Mouse (Mus musculus) liver, embryonic 16.5 days (tissue): ENCODE measurements around the gene Fam20c. TPM values are rescaled to one million over a fixed set of nuclear protein-coding genes. Genes with fewer than 3 reads are reported as not detected.

Experiments used
- ATAC-seq: fragments of 200-750 bp; cut with Nextera tagmentation; 2 replicates; pipeline ENCODE4 v1.8.0; 2017; ENCODE audit warnings: low read depth, mild to moderate bottlenecking, moderate number of reproducible peaks, moderate library complexity
- H3K27ac ChIP-seq: fragments of 300-500 bp; sonication (generic); 2 replicates; pipeline ENCODE4 v1.5.1; 2014; ENCODE audit warnings: mild to moderate bottlenecking, low read length
- H3K27me3 ChIP-seq: fragments of 300-500 bp; sonication (generic); 2 replicates; pipeline ENCODE4 v1.6.1; 2014; ENCODE audit warnings: low read depth, low read length, mixed read lengths; ENCODE audit not compliant: control insufficient read depth, insufficient read depth
- H3K36me3 ChIP-seq: fragments of 300-500 bp; sonication (generic); 2 replicates; pipeline ENCODE4 v1.6.1; 2014; ENCODE audit warnings: mild to moderate bottlenecking; ENCODE audit not compliant: control insufficient read depth, insufficient read depth
- H3K4me1 ChIP-seq: fragments of 300-500 bp; sonication (generic); 2 replicates; pipeline ENCODE4 v1.6.1; 2014; ENCODE audit warnings: low read depth, low read length, mixed read lengths; ENCODE audit not compliant: control insufficient read depth
- H3K4me2 ChIP-seq: fragments of 300-500 bp; sonication (generic); 2 replicates; pipeline ENCODE4 v1.6.1; 2014; ENCODE audit warnings: low read depth, low read length, mixed read lengths
- H3K4me3 ChIP-seq: fragments of 300-500 bp; sonication (generic); 2 replicates; pipeline ENCODE4 v1.5.1; 2014; ENCODE audit warnings: low read depth, mild to moderate bottlenecking, low read length
- H3K9ac ChIP-seq: fragments of 300-500 bp; sonication (generic); 2 replicates; pipeline ENCODE4 v1.6.1; 2014; ENCODE audit warnings: low read depth, low read length
- H3K9me3 ChIP-seq: fragments of 300-500 bp; sonication (generic); replicated peaks from 2 replicates; pipeline ENCODE4 v1.6.1; 2016; ENCODE audit warnings: low read length; ENCODE audit not compliant: control insufficient read depth
- WGBS: fragments of 180-500 bp; shearing (Covaris S2); extraction: QIAGEN DNeasy Blood & Tissue Kit; methylation state at CpG from one replicate; pipeline ENCODE4 v1.1.7; 2014; ENCODE audit not compliant: insufficient replicate concordance; 5-methylcytosine and 5-hydroxymethylcytosine counted together
- polyA plus RNA-seq: library from polyadenylated mRNA; unstranded; fragments of >200 nt; fragmentation: Nextera tagmentation; extraction: Ambion mirVana; gene quantifications from 2 replicates; pipeline ENCODE4 v1.2.1, GENCODE M21; 2015

Gene Fam20c
- polyA plus RNA-seq, 1 experiment from 2014 or later, result 10.8 TPM

DNA sequence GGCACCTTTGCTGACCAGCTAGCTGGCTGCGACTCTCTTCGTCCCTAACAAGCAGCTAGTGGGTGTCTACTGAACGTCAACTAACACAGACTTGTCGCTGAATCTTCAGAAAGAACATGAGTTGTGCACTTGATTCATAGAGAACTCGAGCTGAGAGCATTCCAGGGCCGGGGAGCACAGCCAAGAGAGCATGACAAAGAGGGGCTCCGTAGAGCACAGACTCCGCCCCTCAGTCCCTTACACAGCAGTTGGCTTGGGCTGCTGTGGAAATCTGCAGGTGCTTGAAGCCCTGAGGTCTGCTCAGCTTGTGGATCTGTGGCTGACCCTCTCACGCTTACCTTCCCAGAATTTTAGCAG, 390 bp upstream of the Fam20c start:
- 15% methylated on average over 9 of the region's 9 CpGs for WGBS

GRCm38 (mm10) chr5:138755121-138755452, 773 bp downstream of the Fam20c start:
- no peaks in the 10 kb centered on the region for H3K36me3 ChIP-seq
- peak overlapping the region; percentile 62 for H3K4me3 ChIP-seq
- peaks cover 33% of the 10 kb centered on the region for H3K27me3 ChIP-seq
- WGBS, result 2% methylated on average over 34 of the region's 34 CpGs
- H3K9me3 ChIP-seq, result no peaks in the 10 kb centered on the region
- no peaks in the 10 kb centered on the region for H3K4me1 ChIP-seq
- no peak for ATAC-seq
- H3K9ac ChIP-seq, result peak overlapping the region; percentile 43; the same call in 1 of the 2 replicates
- H3K27ac ChIP-seq, result peak overlapping the region; percentile 7; the same call in 1 of the 2 replicates
- peak overlapping the region; percentile 61 for H3K4me2 ChIP-seq

More for the DNA sequence above, 390 bp upstream of the Fam20c start:
- ATAC-seq, result no peak
- H3K4me3 ChIP-seq, result peak overlapping the region; percentile 62
- H3K36me3 ChIP-seq, result no peaks in the 10 kb centered on the region
- H3K27me3 ChIP-seq, result peaks cover 33% of the 10 kb centered on the region
- H3K9ac ChIP-seq, result no peak overlapping the region
- no peak overlapping the region for H3K27ac ChIP-seq
- no peaks in the 10 kb centered on the region for H3K9me3 ChIP-seq
- no peaks in the 10 kb centered on the region for H3K4me1 ChIP-seq
- H3K4me2 ChIP-seq, result peak overlapping the region; percentile 61

DNA sequence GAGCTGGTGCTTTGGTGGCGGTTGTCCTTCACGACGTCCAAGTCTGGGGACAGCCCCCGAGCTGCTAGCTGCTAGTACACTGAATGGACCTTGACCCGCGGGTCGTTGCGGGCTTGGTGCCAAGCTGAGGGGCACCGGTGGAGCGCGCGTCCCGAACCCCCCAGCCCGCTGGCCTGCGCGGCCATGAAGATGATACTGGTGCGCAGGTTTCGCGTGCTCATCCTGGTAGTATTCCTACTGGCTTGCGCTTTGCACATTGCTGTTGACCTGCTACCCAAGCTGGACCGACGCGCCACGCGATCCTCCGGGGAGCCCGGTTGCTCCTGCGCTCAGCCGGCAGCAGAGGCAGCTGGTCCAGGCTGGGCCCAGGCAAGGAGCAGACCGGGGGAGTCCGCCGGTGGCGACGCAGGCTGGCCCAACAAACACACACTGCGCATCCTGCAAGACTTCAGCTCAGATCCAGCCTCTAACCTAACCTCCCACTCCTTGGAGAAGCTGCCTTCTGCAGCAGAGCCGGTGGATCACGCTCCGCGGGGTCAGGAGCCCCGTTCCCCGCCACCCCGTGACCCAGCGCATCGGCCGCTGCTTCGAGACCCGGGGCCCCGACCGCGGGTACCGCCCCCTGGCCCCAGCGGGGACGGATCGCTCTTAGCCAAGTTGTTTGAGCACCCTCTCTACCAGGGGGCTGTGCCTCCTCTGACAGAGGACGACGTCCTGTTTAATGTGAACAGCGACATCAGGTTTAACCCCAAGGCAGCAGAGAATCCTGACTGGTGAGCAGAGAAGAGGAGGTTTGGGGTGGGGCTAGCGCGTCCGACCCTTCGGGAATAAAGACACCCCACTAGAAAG, 1.4 kb downstream of the Fam20c start:
- ATAC-seq, result no peak
- Histone ChIP-seq H3K4me2 (peak overlapping the region; percentile 61), H3K9ac (peak overlapping the region; percentile 41), H3K36me3 (no peaks in the 10 kb centered on the region), H3K27me3 (peaks cover 33% of the 10 kb centered on the region), H3K4me3 (peak overlapping the region; percentile 62), H3K27ac (peak overlapping the region; percentile 7), H3K9me3 (no peaks in the 10 kb centered on the region), H3K4me1 (no peaks in the 10 kb centered on the region; the same call in 1 of the 2 replicates)
- WGBS, result 3% methylated on average over 61 of the region's 61 CpGs

DNA sequence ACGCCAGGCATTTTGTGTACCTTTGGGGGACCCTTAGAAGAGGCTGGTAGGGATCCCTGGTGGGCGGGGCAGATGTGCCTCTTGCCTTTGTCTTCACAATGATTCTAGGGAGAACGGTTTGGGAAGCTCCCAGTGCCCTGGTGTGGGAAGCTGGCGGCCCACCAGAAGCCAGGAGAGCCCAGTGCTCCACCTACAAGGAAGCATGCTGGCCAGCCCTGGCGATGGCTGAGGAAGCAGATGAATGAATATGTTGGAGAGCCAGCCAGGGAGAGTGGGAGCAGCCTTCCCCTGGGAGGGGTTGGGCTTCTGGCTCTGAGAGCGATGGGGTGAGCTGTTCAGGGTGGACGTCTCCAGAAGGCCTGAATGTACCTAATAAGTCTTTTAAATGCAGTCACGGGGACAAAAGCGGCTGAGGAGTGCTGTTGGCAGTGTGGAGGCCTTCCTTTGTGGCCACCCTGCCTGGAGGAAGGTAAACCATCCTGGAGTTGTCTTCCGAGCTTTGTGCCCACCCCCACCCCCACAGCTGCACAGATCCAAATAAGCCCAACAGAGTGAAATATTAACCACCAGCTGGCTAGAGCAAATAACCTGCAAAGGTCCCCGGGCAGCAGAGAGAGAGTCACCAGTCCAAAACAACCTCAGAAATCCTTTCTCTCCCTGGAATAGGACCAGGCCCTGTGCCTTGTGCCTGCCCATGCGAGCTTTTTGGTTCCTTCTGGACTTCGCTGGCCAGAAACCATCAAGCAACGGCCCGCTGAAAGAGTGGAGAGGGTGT, 2.2 kb downstream of the Fam20c start:
- ATAC-seq, result peak; percentile 59
- H3K36me3 ChIP-seq, result no peaks in the 10 kb centered on the region
- WGBS, result 31% methylated on average over 15 of the region's 15 CpGs
- peak overlapping the region; percentile 61 for H3K4me2 ChIP-seq
- peak overlapping the region; percentile 41; the same call in 1 of the 2 replicates for H3K9ac ChIP-seq
- H3K4me1 ChIP-seq, result no peaks in the 10 kb centered on the region; the same call in 1 of the 2 replicates
- peak overlapping the region; percentile 62 for H3K4me3 ChIP-seq
- H3K27ac ChIP-seq, result peak overlapping the region; percentile 71
- H3K27me3 ChIP-seq, result peaks cover 33% of the 10 kb centered on the region
- no peaks in the 10 kb centered on the region for H3K9me3 ChIP-seq

DNA sequence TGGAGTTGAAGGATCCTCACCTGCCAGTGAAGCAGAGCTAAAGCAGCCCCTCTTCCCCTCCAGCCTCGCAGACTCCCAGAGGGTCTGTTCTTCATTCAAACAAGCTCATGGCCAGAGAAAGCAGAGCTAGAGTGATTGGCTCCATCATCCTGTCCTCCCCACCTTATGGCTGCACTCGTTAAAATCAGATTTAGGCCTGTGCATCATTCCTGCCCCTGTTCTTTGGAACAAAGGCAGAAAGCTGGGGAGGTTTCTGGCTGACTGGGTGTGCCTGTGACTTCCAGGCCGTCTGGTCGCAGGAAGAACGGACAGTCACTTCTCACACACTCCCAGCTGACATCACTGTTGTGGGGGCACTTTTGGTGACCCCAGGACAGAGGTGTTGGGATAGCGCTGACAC, 2.8 kb downstream of the Fam20c start:
- Histone ChIP-seq H3K4me2 (peak overlapping the region; percentile 38), H3K4me1 (no peaks in the 10 kb centered on the region; the same call in 1 of the 2 replicates), H3K27ac (peak overlapping the region; percentile 71), H3K9me3 (no peaks in the 10 kb centered on the region), H3K4me3 (peak overlapping the region; percentile 20), H3K9ac (no peak overlapping the region), H3K36me3 (no peaks in the 10 kb centered on the region), H3K27me3 (peaks cover 33% of the 10 kb centered on the region)
- WGBS, result 49% methylated on average over 6 of the region's 6 CpGs
- ATAC-seq, result no peak

DNA sequence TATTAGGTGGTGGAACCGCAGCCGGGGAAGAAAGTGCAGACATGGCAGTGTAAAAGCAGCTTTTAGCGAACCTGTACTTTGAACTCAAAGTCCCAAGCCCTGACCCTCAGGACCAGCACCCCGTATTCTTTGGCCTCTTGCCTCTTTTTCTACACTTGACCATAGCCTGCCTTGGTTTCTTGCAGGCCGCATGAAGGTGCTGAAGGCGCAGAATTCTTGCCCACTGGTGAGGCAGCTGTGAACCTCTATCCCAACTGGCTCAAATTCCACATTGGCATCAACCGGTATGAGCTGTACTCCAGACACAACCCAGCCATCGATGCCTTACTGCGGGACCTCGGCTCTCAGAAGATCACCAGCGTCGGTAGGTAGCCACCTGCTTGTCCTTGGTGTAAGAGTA, 3.3 kb downstream of the Fam20c start:
- H3K9ac ChIP-seq, result no peak overlapping the region
- WGBS, result 71% methylated on average over 12 of the region's 12 CpGs
- H3K36me3 ChIP-seq, result no peaks in the 10 kb centered on the region
- no peaks in the 10 kb centered on the region; the same call in 1 of the 2 replicates for H3K4me1 ChIP-seq
- ATAC-seq, result no peak
- H3K9me3 ChIP-seq, result no peaks in the 10 kb centered on the region
- peak overlapping the region; percentile 71 for H3K27ac ChIP-seq
- H3K4me3 ChIP-seq, result peak overlapping the region; percentile 20; the same call in 1 of the 2 replicates
- H3K27me3 ChIP-seq, result peaks cover 33% of the 10 kb centered on the region
- peak overlapping the region; percentile 38 for H3K4me2 ChIP-seq

DNA sequence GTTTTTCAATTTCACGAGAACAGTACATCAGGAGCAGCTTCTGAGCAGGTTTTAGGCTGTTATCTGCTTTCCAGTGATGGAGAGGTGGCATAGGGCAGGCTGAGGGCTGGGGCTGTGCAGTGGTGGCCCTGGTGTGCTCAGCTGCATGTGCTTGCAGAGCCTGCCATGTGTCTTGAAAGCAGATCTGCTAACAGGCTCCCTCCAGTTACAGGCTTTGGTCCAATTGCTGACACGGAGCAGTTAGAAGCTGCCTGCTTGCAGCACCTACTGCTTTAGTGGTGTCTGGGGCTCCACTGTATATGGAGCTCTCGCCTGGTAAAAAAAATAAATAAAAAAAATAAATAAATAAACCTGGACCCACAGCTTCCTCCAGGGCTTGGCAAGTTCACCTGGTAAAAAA, 4.2 kb downstream of the Fam20c start:
- H3K9ac ChIP-seq, result no peak overlapping the region
- no peaks in the 10 kb centered on the region for H3K36me3 ChIP-seq
- 33% methylated on average over 3 of the region's 3 CpGs for WGBS
- H3K27ac ChIP-seq, result no peak overlapping the region
- H3K9me3 ChIP-seq, result no peaks in the 10 kb centered on the region
- no peaks in the 10 kb centered on the region; the same call in 1 of the 2 replicates for H3K4me1 ChIP-seq
- H3K4me2 ChIP-seq, result no peak overlapping the region
- ATAC-seq, result no peak
- peaks cover 29% of the 10 kb centered on the region for H3K27me3 ChIP-seq
- no peak overlapping the region for H3K4me3 ChIP-seq

DNA sequence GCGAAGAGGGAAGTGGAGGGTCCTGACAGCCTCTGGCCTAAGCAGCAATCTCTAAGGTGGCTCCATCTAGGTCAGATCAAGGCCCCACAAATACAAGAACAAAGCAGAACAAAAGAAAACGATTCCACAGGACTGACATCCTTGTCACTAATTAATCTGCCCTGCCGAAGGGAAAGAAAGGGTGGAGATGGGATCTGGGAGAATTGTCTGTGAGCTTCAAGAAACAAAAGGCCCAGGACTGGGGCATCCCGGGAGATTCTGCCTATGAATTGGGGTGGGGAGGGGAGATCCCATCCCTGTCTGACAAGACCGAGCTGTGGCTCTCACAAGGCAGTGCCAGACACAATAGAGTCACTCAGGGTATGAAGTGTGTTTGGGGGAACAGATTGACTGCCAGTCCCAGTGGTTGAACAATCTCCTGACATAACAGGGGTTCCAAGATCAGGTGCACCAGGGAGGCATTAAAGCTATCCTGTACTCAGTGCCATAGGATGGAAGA, 7.6 kb downstream of the Fam20c start:
- ATAC-seq, result no peak
- Histone ChIP-seq H3K27me3 (no peaks in the 10 kb centered on the region; the same call in 1 of the 2 replicates), H3K36me3 (no peaks in the 10 kb centered on the region), H3K27ac (no peak overlapping the region), H3K9me3 (no peaks in the 10 kb centered on the region), H3K4me3 (no peak overlapping the region), H3K4me2 (no peak overlapping the region), H3K9ac (no peak overlapping the region), H3K4me1 (no peaks in the 10 kb centered on the region; the same call in 1 of the 2 replicates)
- 45% methylated on average over 5 of the region's 5 CpGs for WGBS
